Mouse (Mus musculus) kidney, postnatal 4 days (tissue): ENCODE results near the gene Gas2l3.

Experiments used
- DNase-seq, 2 experiments: peaks; one replicate each; pipeline ENCODE4 v3.0.0; 2021; ENCODE audit warnings: mixed read lengths in 2 of 2

Gene Gas2l3

DNA sequence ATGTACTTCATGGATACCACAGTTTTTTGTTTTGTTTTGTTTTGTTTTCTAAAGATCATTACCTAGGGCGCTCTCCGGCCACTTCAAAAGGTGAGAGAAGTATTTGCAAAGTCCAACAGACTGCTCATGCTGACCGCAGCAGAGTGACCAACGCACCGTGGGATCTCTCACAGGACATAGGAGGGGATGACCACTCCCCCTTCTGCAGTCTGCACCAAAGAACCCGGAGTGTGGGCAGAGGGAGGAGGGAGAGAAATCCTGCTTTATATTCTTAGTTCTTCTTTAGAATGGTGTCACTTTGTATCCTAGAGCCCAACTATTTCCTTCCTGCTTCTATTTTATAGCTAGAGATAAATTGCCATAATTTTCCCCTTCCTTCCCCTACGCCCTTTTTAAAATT is 48.4 kb downstream of the Gas2l3 start:
- DNase-seq, result peak; percentile 18 to 27

DNA sequence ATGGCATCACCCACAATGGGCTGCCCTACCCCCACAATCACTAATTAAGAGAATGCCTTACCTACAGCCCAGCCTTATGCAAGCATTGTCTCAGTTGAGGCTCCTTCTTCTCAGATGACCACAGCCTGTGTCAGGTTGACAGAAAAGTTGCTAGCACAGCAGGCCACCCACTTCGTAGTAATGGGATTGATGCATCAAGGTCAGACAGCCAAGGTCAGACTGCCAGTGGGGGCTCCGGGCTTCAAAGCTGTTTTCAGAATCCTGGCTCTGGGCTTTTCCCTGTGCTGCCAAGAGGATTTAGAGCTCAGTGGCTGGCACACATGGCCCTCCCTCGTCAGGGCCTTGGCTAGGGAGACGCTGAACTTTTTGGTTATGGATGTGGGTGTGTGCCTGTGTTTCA is 51.1 kb downstream of the Gas2l3 start:
- DNase-seq, result no peak

- no peak for DNase-seq
These were observed 52.1 kb downstream of the Gas2l3 start for GRCm38 (mm10) chr10:89391571-89392163.

DNA sequence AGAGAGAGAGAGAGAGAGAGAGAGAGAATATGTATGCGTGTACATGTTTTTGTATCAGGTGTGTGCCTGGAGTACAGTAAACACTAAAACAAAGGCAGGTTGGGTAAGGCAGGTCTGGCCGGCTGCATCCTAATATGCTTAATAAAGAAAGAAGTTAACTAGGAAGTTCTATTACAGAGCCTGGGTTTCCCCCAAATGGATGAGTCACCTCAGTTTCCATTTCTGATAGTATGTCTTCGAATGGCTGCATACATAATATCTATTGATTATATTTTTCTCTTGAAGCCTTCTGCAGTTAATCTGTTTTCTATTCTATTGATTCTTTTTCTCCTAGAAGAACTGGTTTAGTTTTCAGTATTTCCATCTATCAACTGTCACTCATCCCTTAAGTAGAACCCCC is 57.3 kb downstream of the Gas2l3 start:
- DNase-seq, result no peak

GRCm38 (mm10) chr10:89383462-89383861 is 60.3 kb downstream of the Gas2l3 start:
- DNase-seq, result peak; percentile 91

DNA sequence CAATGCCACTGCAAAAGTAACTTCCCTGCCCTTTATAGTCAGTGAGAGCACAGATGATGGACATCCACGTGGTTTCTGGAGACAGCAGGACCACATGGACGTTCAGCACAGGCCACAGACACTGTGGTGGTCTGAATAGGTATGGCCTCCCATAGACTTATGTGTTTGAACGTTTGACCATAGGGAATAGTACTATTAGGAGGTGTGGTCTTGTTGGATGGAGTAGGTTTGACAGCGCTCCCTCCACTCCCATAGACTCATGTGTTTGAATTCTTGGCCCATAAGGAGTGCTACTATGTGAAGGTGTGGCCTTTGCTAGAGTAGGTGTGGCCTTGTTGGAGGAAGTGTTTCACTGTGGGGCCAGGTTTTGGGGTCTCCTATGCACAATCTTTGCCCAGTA is 66.0 kb downstream of the Gas2l3 start:
- DNase-seq, result no peak

GRCm38 (mm10) chr10:89370051-89370450 is 73.7 kb downstream of the Gas2l3 start:
- no peak for DNase-seq

DNA sequence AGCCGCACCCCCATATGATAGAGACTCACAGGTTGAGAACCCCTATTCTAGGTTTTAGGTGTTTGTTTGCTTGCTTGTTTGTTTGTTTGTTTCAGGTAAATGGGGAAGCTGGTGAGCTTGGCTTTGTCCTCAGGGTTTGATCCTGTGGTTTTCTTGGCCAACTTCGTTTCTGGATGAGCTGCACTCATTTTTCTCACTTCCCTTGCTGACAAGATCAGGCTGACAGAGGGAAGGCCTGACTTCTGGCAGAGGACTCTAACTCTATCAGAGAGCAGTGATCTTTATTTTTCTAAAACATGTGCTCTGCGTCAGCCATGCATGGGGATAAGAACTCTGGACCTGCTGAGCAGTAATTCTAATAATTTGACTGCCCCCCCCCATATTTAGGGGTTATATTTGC is 84.8 kb downstream of the Gas2l3 start:
- DNase-seq, result no peak
